Mouse (Mus musculus): ENCODE results near the gene Zfyve16.

GRCm38 (mm10) chr13:92504871-92505270, 25.8 kb downstream of the Zfyve16 start:
- TF ChIP-seq POLR2A (IDR thresholded peaks at IDR 0.05; ENCODE audit: insufficient read depth, low read depth, low read length) (no peak), CTCF (IDR thresholded peaks at IDR 0.05; ENCODE audit: insufficient read depth, low read depth, low read length) (no peak)
